Mouse (Mus musculus): ENCODE measurements at regions not wholly inside any gene's neighbourhood (a gene's known extent, or its start where the extent isn't known, plus 50 kb on each side); places are given as distances from the start of the nearest gene placed in this dataset.

- DNase-seq = peak in 1 of 2 experiments; percentile 14
Observed at GRCm38 (mm10) chr19:59395739-59396138, 50.2 kb upstream of the Pdzd8 start.

DNA sequence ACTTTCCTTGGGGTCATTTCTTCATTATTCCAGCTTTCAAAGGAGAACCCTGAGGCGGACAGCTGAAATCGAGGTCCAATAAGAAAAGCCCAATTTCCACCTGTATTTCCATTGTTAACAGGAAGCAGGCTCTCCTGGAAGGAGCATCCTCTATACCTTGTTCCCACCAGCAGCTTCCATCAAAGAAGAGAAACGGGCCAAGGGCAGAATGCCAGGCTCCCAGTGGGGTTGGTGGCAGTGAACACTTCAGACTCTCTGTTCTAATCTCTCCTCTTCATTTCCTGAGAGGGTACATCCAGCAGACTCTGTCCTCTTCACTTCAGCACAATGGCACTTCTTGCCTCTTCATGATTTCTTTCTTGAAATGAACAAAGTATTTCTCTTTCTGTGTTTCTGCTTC lies 50.9 kb upstream of the Pdzd8 start:
- DNase-seq = no peak

DNA sequence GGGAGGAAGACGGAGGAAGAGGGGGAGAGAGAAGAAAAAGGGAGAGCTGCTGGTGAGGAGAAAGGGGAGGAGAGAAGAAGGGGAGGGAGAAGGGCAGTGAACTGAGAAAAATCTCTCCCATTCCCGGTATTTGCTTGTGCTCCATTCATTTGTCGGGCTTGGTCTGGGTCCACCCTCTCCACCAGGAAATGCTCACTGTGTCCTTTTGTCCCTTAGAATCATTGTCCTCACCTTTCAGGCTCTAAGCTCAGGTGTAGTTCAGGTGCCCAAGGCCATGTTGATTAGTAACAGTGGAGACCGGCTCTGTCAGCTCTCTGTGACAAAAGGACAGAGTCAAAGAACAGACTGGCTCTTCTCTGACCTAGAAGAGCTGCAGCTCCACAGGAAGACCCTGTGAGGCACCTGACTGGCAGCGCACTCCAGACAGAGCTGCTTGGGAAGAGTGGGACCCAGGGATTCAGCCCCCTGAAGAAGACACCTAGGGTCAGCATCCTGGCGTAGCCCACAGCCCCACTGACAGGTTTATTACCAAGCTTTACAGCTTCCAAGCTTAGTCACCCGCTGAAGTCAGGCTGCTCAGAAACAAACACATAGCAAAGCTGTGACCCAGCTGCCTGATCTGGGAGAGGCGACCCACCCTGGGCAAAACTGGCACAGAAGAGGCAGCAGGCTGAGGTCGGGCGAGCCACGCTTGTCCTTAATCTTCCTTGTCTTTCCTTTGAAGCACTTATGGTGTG lies 54.4 kb upstream of the Pdzd8 start:
- no peak for DNase-seq

- no peak for DNase-seq
Observed at GRCm38 (mm10) chr19:59401304-59401703, 55.7 kb upstream of the Pdzd8 start.

DNA sequence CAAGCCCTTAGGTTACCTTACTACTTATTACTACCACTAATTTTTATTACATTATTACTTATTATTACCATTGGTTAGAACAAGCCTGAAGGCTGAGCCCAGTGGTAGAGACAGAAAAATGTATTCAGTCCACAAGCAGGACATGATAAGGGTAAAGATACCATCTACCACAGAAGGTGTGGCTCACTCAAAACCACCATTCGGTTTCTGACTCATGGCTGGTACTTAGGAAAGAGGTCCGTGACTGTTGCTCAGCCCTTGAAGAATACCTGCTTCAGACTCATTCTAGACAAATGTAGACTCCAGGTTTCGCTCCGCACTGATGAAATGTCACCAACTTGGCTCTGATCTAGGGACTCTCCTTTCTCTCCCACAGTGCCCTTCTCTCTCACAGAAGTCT lies 56.1 kb upstream of the Emx2 start:
- DNase-seq = no peak

GRCm38 (mm10) chr19:59404082-59404481 lies 54.1 kb upstream of the Emx2 start:
- DNase-seq = no peak

- no peak for DNase-seq
Observed at GRCm38 (mm10) chr19:59404766-59405165, 53.4 kb upstream of the Emx2 start.

GRCm38 (mm10) chr19:59405616-59406015 lies 52.6 kb upstream of the Emx2 start:
- no peak for DNase-seq

DNA sequence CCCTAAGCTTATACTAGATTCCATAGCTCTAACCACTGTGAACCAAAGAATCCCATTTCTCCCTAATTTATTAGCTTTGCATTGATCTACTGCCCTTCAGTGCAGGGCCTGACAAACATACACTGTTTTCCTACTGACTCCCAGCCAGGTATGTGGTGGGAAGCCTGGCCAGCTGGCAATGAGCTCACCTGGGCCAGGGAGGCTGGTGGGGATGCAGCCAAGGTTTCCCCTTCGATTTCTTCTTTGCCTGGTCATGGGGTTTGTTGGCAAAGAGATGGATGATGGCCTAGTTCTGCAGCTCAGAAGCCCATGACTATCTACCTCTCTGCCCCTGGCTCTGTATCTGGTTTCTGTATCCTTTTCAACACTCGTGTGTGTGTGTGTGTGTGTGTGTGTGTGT lies 50.1 kb upstream of the Emx2 start:
- no peak for DNase-seq

Data from heart, adult 18-20 months (tissue).